Mouse (Mus musculus): Measurements from ENCODE around the gene Neurod2. TPM values are rescaled to one million over a fixed set of nuclear protein-coding genes. Genes with fewer than 3 reads are reported as not detected.
A peak's percentile ranks its signal among the peaks of the same experiment; 100 is the strongest.

The Neurod2 gene
- total RNA-seq, 2 experiments from 2014 or later = 113 to 124 TPM

- peak in 1 of 2 experiments; percentile 43 for DNase-seq (ENCODE audit: low spot score in 2 of 2)
Observed at GRCm38 (mm10) chr11:98333981-98334741, 4.7 kb upstream of the Neurod2 start.

- peak in 1 of 2 experiments; percentile 28 for DNase-seq (ENCODE audit: low spot score in 2 of 2)
Observed at GRCm38 (mm10) chr11:98333263-98333696, 3.8 kb upstream of the Neurod2 start.

GRCm38 (mm10) chr11:98332841-98333240 lies 3.4 kb upstream of the Neurod2 start:
- DNase-seq (ENCODE audit: low spot score in 2 of 2) = no peak

GRCm38 (mm10) chr11:98332186-98332585 lies 2.7 kb upstream of the Neurod2 start:
- no peak for DNase-seq (ENCODE audit: low spot score in 2 of 2)

GRCm38 (mm10) chr11:98331401-98331800 lies 2.0 kb upstream of the Neurod2 start:
- DNase-seq (ENCODE audit: low spot score in 2 of 2) = no peak

- no peak for DNase-seq (ENCODE audit: low spot score in 2 of 2)
Observed at GRCm38 (mm10) chr11:98330745-98331204, 1.3 kb upstream of the Neurod2 start.

- peak in 1 of 2 experiments; percentile 47 for DNase-seq (ENCODE audit: low spot score in 2 of 2)
Observed at GRCm38 (mm10) chr11:98329960-98330744, 704 bp upstream of the Neurod2 start.

GRCm38 (mm10) chr11:98328371-98329069 lies 928 bp downstream of the Neurod2 start:
- peak in 1 of 2 experiments; percentile 47 for DNase-seq (ENCODE audit: low spot score in 2 of 2)

- no peak for DNase-seq (ENCODE audit: low spot score in 2 of 2)
Observed at GRCm38 (mm10) chr11:98328031-98328370, 1.4 kb downstream of the Neurod2 start.

- peak in 1 of 2 experiments; percentile 46 for DNase-seq (ENCODE audit: low spot score in 2 of 2)
Observed at GRCm38 (mm10) chr11:98327136-98328030, 2.1 kb downstream of the Neurod2 start.

GRCm38 (mm10) chr11:98326741-98327135 lies 2.7 kb downstream of the Neurod2 start:
- DNase-seq (ENCODE audit: low spot score in 2 of 2) = no peak

GRCm38 (mm10) chr11:98325821-98326218 lies 3.6 kb downstream of the Neurod2 start:
- no peak for DNase-seq (ENCODE audit: low spot score in 2 of 2)

GRCm38 (mm10) chr11:98325191-98325820 lies 4.1 kb downstream of the Neurod2 start:
- DNase-seq (ENCODE audit: low spot score in 2 of 2) = no peak

GRCm38 (mm10) chr11:98323933-98324332 lies 5.5 kb downstream of the Neurod2 start:
- peak in 1 of 2 experiments; percentile 34 for DNase-seq (ENCODE audit: low spot score in 2 of 2)

- no peak for DNase-seq (ENCODE audit: low spot score in 2 of 2)
Observed at GRCm38 (mm10) chr11:98323136-98323866, 6.1 kb downstream of the Neurod2 start.

GRCm38 (mm10) chr11:98322159-98322558 lies 7.3 kb downstream of the Neurod2 start:
- DNase-seq (ENCODE audit: low spot score in 2 of 2) = no peak

- DNase-seq (ENCODE audit: low spot score in 2 of 2) = no peak
Observed at GRCm38 (mm10) chr11:98321677-98322003, 7.8 kb downstream of the Neurod2 start.

GRCm38 (mm10) chr11:98320806-98321676 lies 8.4 kb downstream of the Neurod2 start:
- DNase-seq (ENCODE audit: low spot score in 2 of 2) = peak; percentile 63 to 79

Measured in layer of hippocampus, postnatal 14 days (tissue).